Mouse (Mus musculus) cerebellum, postnatal 10 days (tissue): ENCODE measurements at regions not wholly inside any gene's neighbourhood (a gene's known extent, or its start where the extent isn't known, plus 50 kb on each side); places are given as distances from the start of the nearest gene placed in this dataset.
A peak's percentile ranks its signal among the peaks of the same experiment; 100 is the strongest.

Experiments
- DNase-seq, 2 experiments: peaks; one replicate each; pipeline ENCODE4 v3.0.0; 2021; ENCODE audit warnings: mixed read lengths in 2 of 2

DNA sequence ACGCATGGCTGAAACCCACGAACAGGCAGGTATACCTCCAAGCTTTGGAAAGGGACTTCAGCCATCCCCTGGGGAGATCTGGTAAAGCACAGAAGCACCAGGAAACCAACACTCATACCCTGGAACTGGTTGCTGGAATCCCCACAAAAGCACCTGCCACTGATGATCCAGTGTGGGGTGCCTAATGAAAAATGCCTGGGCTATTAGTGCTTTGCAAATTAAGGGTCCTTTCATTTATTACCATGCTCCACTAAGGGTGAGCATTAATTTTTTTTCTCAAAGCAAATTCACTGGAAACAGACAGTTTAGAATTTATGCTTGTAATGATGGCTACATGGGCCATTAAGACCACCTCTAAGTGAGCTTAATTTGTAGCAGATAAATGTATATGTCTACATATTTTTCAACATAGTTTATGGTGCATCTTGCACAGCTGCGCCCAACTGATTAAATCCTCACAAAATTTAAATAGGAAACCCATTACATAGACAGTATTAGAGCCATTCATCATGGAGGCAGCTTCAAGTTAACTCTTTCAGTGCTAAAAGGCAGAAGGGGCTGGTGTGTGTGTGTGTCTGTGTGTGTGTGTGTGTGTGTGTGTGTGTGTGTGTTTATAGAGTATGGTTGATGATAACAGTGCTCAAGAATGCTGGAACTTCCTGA is 201.8 kb downstream of the Cbln1 start:
- DNase-seq: no peak

GRCm38 (mm10) chr8:87268159-87268558 is 204.2 kb downstream of the Cbln1 start:
- no peak for DNase-seq

DNA sequence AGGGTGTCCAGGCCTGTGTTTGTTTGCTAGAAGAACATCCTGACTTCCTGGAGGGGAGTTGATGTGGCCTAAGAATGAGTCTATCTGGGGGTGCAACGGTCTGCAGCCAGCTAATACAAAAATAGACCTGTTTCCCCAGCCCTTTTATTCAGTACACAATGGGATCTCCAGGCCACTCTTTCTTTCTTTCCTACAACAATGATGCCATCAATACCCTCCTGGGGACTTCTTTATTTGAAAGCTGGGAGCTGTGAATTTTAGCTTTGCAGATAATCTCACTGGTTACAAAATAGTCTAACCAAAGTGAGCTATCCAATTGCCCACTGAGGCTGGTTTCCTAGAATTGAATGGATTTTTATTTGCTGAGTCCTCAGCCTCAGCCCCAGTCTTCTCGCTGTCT is 207.4 kb downstream of the Cbln1 start:
- no peak for DNase-seq

DNA sequence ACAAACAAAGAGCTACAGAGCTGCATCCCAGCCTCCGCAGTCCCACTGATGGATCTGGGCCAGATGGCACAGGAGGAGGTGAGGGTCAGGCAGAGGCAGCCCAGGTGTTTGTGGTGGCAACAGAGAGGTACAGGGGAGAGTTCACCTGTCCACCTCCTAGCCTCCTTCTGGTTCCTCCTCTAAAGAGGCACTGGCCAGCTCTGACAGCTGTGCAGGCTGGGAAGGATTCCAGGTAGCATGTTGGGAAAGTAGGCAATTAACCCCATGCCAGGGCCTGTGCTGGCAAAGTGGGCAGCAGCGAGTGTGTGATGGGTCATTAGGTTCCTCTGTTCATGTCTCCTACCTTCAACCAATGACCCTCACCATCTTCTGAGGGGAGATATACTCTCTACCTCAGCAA is 212.1 kb downstream of the Cbln1 start:
- DNase-seq: peak; percentile 85 to 87

DNA sequence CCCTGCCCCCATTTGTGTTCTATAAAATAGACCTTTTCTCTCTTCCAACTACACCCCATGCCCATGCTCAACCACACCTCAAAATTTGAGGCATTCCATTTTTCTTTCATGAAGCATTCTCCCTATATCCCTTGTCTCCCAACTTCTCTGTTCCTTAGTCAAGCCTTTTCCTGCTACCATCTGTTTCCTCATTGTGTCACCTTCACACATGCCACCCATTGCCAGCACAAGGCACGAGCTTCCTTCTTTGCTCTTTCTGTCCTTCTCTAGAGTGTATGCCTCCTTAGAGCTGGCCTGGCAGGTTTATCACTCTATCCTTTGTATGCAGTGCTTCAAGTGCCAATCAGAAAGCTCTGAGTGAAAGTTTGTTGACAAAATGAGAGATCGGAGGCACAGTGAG is 229.7 kb downstream of the Cbln1 start:
- DNase-seq: no peak

GRCm38 (mm10) chr8:87237181-87237580 is 235.2 kb downstream of the Cbln1 start:
- no peak for DNase-seq

DNA sequence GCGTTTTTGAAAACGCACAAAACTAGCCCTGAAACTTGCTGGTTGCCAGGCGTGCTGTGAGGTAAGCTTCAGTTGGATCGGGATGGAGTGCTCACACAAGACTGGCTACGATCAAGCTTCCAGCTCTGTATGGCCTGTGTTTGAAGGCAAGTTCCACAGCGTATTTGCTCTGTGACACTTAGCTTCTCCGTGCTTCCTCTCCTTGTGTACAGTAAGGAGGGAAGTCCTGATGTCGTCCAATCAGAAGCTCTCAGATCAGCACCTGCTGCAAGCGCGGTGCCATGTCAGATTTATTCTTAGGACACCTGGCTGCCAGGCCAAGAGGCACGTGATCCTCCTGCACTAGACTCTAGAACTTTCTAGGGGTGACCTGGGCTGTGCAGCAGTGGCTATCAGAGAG is 236.0 kb downstream of the Cbln1 start:
- DNase-seq: peak; percentile 31 to 34

GRCm38 (mm10) chr8:87235341-87236075 is 236.9 kb downstream of the Cbln1 start:
- peak; percentile 74 to 75 for DNase-seq

- peak; percentile 92 to 95 for DNase-seq
Observed at GRCm38 (mm10) chr8:87234336-87234735, 238.1 kb downstream of the Cbln1 start.

DNA sequence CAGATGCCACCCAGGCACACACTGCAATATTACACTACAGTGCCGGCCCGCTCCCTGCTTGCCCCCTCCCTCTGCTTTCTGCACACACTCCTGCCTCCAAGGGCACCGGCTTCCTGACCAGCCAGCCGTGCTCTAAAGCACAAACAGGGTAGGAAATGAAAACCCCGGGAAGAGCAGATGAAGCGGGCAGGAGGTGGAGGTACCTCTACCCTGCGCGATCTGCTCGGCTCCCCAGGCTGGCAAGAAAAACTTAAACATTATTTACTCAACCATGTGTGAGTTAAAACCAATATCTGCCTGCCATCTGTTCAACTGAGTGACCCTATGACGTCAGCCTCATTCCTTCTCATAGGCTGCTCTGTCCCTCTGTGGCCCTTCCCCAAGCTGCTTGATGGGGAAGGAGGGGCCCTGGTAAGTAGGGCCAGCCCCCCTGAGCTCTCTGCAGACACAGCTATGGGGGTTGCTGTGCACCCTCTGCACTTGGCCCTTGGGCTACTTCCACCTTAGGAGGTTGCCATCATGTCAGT is 238.5 kb downstream of the Cbln1 start:
- DNase-seq: peak; percentile 92 to 97

DNA sequence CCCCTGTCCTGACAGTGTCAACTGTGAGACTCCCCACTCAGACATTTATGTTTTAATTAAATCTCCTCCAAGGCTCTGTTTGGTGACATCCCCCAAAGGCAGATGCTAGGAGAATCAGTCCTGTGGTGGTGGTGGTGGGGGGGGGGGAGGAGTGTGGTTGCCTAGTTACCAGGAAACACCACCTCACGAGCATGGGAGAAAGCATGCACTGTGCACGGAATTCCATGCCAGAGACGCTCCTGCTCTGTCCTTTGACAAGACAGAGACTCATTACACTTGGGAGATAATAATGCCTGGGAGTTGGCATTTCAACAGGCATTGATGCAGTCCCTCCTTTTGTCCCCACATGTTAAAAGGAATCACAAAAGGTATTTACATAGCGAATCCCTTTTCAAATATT is 240.6 kb downstream of the Cbln1 start:
- DNase-seq: peak; percentile 44 to 51

GRCm38 (mm10) chr8:87230096-87230495 is 242.3 kb downstream of the Cbln1 start:
- peak; percentile 55 to 61 for DNase-seq

DNA sequence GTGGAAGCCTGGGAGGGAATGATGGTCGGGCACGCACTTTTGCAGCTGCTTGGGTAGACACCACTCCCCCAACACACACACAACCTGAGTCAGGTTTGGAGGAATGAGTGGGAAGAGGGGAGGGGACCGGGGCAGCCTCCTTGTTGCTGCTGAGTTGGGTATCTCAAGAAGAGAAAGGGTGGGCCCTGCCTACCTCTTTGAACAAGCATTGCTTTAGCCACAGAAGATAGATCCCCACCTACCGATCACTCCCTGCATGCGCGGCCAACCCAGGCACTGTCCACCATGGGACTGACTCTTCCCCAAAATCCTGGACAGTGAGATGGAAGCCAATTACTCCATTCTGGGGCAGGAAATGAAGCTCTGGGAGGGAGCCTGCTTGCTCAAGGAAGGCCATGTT is 243.2 kb downstream of the Cbln1 start:
- DNase-seq: no peak

DNA sequence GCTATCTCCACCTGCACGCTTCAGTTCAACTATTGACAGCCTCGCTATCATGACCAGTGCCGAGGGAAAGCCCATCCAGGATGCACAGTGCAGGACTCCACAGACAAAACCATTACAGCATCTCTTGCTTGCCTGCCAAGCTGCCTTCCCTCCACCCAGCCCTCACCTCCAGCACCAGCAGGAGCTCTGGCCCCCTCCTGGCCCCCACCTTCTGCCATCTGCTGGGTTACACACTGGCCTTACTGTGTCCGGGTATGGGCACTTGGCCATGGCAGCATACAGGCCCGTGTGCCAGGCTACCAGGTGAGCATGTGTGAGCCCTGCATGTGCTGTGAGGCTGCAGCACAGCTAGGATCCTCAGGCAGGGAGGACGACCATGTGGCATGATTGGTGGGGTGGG is 243.6 kb downstream of the Cbln1 start:
- DNase-seq: peak; percentile 97 to 99

GRCm38 (mm10) chr8:87225504-87226425 is 246.6 kb downstream of the Cbln1 start:
- peak; percentile 35 to 49 for DNase-seq

DNA sequence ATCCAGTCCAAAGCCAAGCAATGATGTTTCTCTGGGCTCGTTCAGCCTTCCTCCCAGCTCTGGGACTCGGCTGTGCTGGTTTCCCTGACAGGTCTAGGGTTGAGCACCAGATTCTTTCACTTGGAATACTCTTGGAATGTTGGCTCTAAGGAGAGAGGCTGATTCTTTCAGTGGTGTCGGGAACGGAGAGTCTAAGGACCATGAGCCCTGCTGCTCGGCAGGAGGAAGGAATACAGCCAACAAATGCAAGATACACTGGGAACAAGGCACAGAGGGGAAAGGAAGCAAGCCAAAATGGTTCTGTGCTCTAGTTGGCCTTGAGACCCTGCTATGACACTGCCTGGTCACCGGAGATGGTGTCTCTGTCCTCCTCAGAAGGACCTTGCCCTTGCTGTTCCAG is 251.8 kb downstream of the Cbln1 start:
- DNase-seq: peak in 1 of 2 experiments; percentile 56

- peak; percentile 83 to 86 for DNase-seq
Observed at GRCm38 (mm10) chr8:87218956-87219482, 253.4 kb downstream of the Cbln1 start.

GRCm38 (mm10) chr8:87214962-87215361 is 257.4 kb downstream of the Cbln1 start:
- DNase-seq: no peak

GRCm38 (mm10) chr8:87210546-87210945 is 261.9 kb downstream of the Cbln1 start:
- no peak for DNase-seq

DNA sequence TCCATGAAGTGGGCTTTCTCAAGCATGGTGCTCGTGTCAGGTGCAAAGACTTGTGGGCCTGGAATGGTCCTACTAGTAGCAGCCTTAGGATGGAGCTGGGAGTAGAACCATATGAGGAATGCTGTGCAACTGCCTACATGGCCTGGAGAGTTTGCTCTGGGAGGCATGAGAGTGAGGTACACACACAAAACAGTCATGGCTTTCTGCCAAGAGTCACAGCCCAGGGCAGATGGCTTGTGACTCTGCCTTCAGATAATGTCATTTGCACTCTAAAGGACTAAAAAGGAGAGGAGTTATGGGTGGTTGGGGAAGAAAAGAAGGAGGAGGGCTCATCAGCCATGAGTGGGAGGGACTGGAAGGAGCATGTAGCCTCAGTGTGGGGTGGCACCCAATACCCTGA is 263.1 kb downstream of the Cbln1 start:
- peak; percentile 74 to 79 for DNase-seq

- peak; percentile 34 to 39 for DNase-seq
Observed at GRCm38 (mm10) chr8:87208036-87208435, 264.4 kb downstream of the Cbln1 start.

GRCm38 (mm10) chr8:87202639-87203160 is 269.7 kb downstream of the Cbln1 start:
- DNase-seq: no peak
